Mouse (Mus musculus) cerebellum, adult 2 months (tissue): ENCODE data around the gene Clic1.

Source experiments
- CTCF ChIP-seq: fragments of 200-500 bp; IDR thresholded peaks from 2 replicates; pipeline ENCODE4 v1.5.1; 2011; ENCODE audit warnings: low read depth, mild to moderate bottlenecking, control low read depth, low read length, moderate library complexity, borderline replicate concordance; ENCODE audit not compliant: insufficient read depth
- POLR2A ChIP-seq: fragments of 200-500 bp; IDR thresholded peaks from 2 replicates; pipeline ENCODE4 v1.6.1; 2011; ENCODE audit warnings: low read length, control low read depth, borderline replicate concordance; ENCODE audit not compliant: insufficient read depth

GRCm38 (mm10) chr17:35021163-35021808 lies 28.5 kb upstream of the Clic1 start:
- TF ChIP-seq POLR2A, result no peak
- TF ChIP-seq CTCF, result peak; percentile 95
